In genomic region chr12:76402991-76403885, GRCm38 (mm10) we compare ENCODE assay signal across 8 mouse cellular contexts. TPM values are rescaled to one million over a fixed set of nuclear protein-coding genes. Genes with fewer than 3 reads are reported as not detected.
A peak's percentile ranks its signal among the peaks of the same experiment; 100 is the strongest.
DNase-seq lines count a peak whose midpoint lies in the region; ATAC-seq and TF ChIP-seq lines count a peak whose summit lies in the region.

No protein-coding gene starts in this region.

- H3K9ac ChIP-seq in embryonic facial prominence, embryonic 15.5 days: peak overlapping the region; percentile 63
- H3K9ac ChIP-seq in intestine, embryonic 16.5 days (ENCODE audit: low read depth, low read length): peak overlapping the region; percentile 79
- H3K9ac ChIP-seq in midbrain, embryonic 12.5 days (replicated peaks): peak overlapping the region; percentile 59

- ATAC-seq in G1E (ENCODE audit: extremely low read depth, insufficient number of reproducible peaks, low FRiP score, poor library complexity, severe bottlenecking): peak; percentile 36; the same call in 1 of the 2 replicates
- peak; percentile 90 for ATAC-seq in embryonic facial prominence, embryonic 15.5 days (ENCODE audit: insufficient number of reproducible peaks, low FRiP score, low TSS enrichment, low read depth)
- peak; percentile 93 for ATAC-seq in intestine, embryonic 16.5 days
- ATAC-seq in midbrain, embryonic 12.5 days (ENCODE audit: low FRiP score, low read depth): peak; percentile 91

- peak; percentile 21 for DNase-seq in kidney, adult 9 months
- no peak for DNase-seq in kidney, adult 18-20 months
- DNase-seq in G1E (ENCODE audit: low spot score): peak; percentile 94
- DNase-seq in thymus, postnatal 4 days: peak; percentile 94
- DNase-seq in cerebellum, adult 11-12 months: no peak

- peak overlapping the region; percentile 97 for H3K27ac ChIP-seq in embryonic facial prominence, embryonic 15.5 days (replicated peaks)
- H3K27ac ChIP-seq in intestine, embryonic 16.5 days (ENCODE audit: low read length): peak overlapping the region; percentile 95
- peak overlapping the region; percentile 88 for H3K27ac ChIP-seq in midbrain, embryonic 12.5 days (replicated peaks)

- H3K4me1 ChIP-seq in G1E (ENCODE audit: insufficient read depth, low read depth, low read length): peaks cover 33% of the 10 kb centered on the region
- H3K4me1 ChIP-seq in embryonic facial prominence, embryonic 15.5 days: peaks cover 26% of the 10 kb centered on the region
- peaks cover 21% of the 10 kb centered on the region for H3K4me1 ChIP-seq in intestine, embryonic 16.5 days (ENCODE audit: control insufficient read depth, insufficient read depth, low read length)
- peaks cover 23% of the 10 kb centered on the region for H3K4me1 ChIP-seq in midbrain, embryonic 12.5 days

- H3K36me3 ChIP-seq in G1E (replicated peaks): peaks cover 22% of the 10 kb centered on the region
- H3K36me3 ChIP-seq in embryonic facial prominence, embryonic 15.5 days: no peaks in the 10 kb centered on the region
- no peaks in the 10 kb centered on the region for H3K36me3 ChIP-seq in intestine, embryonic 16.5 days (ENCODE audit: control insufficient read depth, insufficient read depth, low read length)
- no peaks in the 10 kb centered on the region for H3K36me3 ChIP-seq in midbrain, embryonic 12.5 days

- H3K4me3 ChIP-seq in G1E (ENCODE audit: low read depth, low read length): peak overlapping the region; percentile 82
- H3K4me3 ChIP-seq in embryonic facial prominence, embryonic 15.5 days (replicated peaks): peak overlapping the region; percentile 77
- peak overlapping the region; percentile 78 for H3K4me3 ChIP-seq in intestine, embryonic 16.5 days (ENCODE audit: low read length)
- H3K4me3 ChIP-seq in midbrain, embryonic 12.5 days: peak overlapping the region; percentile 73

- TF ChIP-seq CTCF in G1E (IDR thresholded peaks at IDR 0.05; ENCODE audit: low read depth, low read length): no peak

- peaks cover 20% of the 10 kb centered on the region for H3K9me3 ChIP-seq in G1E (replicated peaks)
- no peaks in the 10 kb centered on the region for H3K9me3 ChIP-seq in embryonic facial prominence, embryonic 15.5 days (replicated peaks)
- no peaks in the 10 kb centered on the region for H3K9me3 ChIP-seq in intestine, embryonic 16.5 days (ENCODE audit: control insufficient read depth, low read length)
- H3K9me3 ChIP-seq in midbrain, embryonic 12.5 days: no peaks in the 10 kb centered on the region

- peak overlapping the region; percentile 91 for H3K4me2 ChIP-seq in embryonic facial prominence, embryonic 15.5 days (replicated peaks)
- peak overlapping the region; percentile 81 for H3K4me2 ChIP-seq in intestine, embryonic 16.5 days (ENCODE audit: low read depth, low read length)
- peak overlapping the region; percentile 81 for H3K4me2 ChIP-seq in midbrain, embryonic 12.5 days (replicated peaks)

- H3K27me3 ChIP-seq in G1E (ENCODE audit: insufficient read depth, low read length): peaks cover 15% of the 10 kb centered on the region; the same call in 1 of the 2 replicates
- H3K27me3 ChIP-seq in embryonic facial prominence, embryonic 15.5 days: peaks cover 31% of the 10 kb centered on the region
- peaks cover 27% of the 10 kb centered on the region for H3K27me3 ChIP-seq in intestine, embryonic 16.5 days (replicated peaks; ENCODE audit: control insufficient read depth, insufficient read depth, low read length)
- H3K27me3 ChIP-seq in midbrain, embryonic 12.5 days: peaks cover 46% of the 10 kb centered on the region

- 2% methylated on average over 54 of the region's 54 CpGs for WGBS in embryonic facial prominence, embryonic 15.5 days
- WGBS in intestine, embryonic 16.5 days: 2% methylated on average over 51 of the region's 54 CpGs
- under 1% methylated on average over 48 of the region's 54 CpGs for WGBS in midbrain, embryonic 12.5 days

RNA-seq across cellular contexts. Expression of gene Hspa2, which starts 0.7 kb away (rescaled TPM):
- total RNA-seq in G1E (2014; fragmentation: Nextera tagmentation) (6.0 and 7.3 TPM in 2 replicates), G1E (2017) (10.7 and 11.3 TPM in 2 replicates)
- polyA plus RNA-seq in G1E (2012): 10.3 and 12.0 TPM in 2 replicates
- 13.3 and 18.4 TPM in 2 replicates for polyA plus RNA-seq in embryonic facial prominence, embryonic 15.5 days (2015; fragmentation: Nextera tagmentation; extraction: Ambion mirVana)
- polyA plus RNA-seq in intestine, embryonic 16.5 days (2015; fragmentation: Nextera tagmentation; extraction: Ambion mirVana): 11.6 and 12.5 TPM in 2 replicates
- 5.8 and 6.5 TPM in 2 replicates for polyA plus RNA-seq in midbrain, embryonic 12.5 days (2016; fragmentation: Nextera tagmentation; extraction: Ambion mirVana)

RNA-seq across cellular contexts. Expression of gene Ppp1r36, which starts 14.1 kb away (rescaled TPM):
- total RNA-seq in G1E (2014; fragmentation: Nextera tagmentation) (not detected in 2 replicates), G1E (2017) (0.12 and 0.38 TPM in 2 replicates)
- polyA plus RNA-seq in G1E (2012): not detected in 2 replicates
- polyA plus RNA-seq in embryonic facial prominence, embryonic 15.5 days (2015; fragmentation: Nextera tagmentation; extraction: Ambion mirVana): 7.3 and 15.0 TPM in 2 replicates
- polyA plus RNA-seq in intestine, embryonic 16.5 days (2015; fragmentation: Nextera tagmentation; extraction: Ambion mirVana): 0.99 and 1.5 TPM in 2 replicates
- polyA plus RNA-seq in midbrain, embryonic 12.5 days (2016; fragmentation: Nextera tagmentation; extraction: Ambion mirVana): 0.25 and 0.42 TPM in 2 replicates

RNA-seq across cellular contexts. Expression of gene Zbtb1, which starts 33.2 kb away (rescaled TPM):
- total RNA-seq in G1E (2014; fragmentation: Nextera tagmentation) (24.8 and 27.9 TPM in 2 replicates), G1E (2017) (23.1 and 27.2 TPM in 2 replicates)
- 6.4 and 8.8 TPM in 2 replicates for polyA plus RNA-seq in G1E (2012)
- 9.4 and 9.8 TPM in 2 replicates for polyA plus RNA-seq in embryonic facial prominence, embryonic 15.5 days (2015; fragmentation: Nextera tagmentation; extraction: Ambion mirVana)
- polyA plus RNA-seq in intestine, embryonic 16.5 days (2015; fragmentation: Nextera tagmentation; extraction: Ambion mirVana): 5.4 and 5.6 TPM in 2 replicates
- polyA plus RNA-seq in midbrain, embryonic 12.5 days (2016; fragmentation: Nextera tagmentation; extraction: Ambion mirVana): 7.5 and 7.7 TPM in 2 replicates

RNA-seq across cellular contexts. Expression of gene Zbtb25, which starts 33.8 kb away (rescaled TPM):
- total RNA-seq in G1E (2014; fragmentation: Nextera tagmentation) (54.4 and 62.5 TPM in 2 replicates), G1E (2017) (15.5 and 17.5 TPM in 2 replicates)
- 12.1 and 12.2 TPM in 2 replicates for polyA plus RNA-seq in G1E (2012)
- polyA plus RNA-seq in embryonic facial prominence, embryonic 15.5 days (2015; fragmentation: Nextera tagmentation; extraction: Ambion mirVana): 16.1 and 19.4 TPM in 2 replicates
- polyA plus RNA-seq in intestine, embryonic 16.5 days (2015; fragmentation: Nextera tagmentation; extraction: Ambion mirVana): 8.8 and 9.4 TPM in 2 replicates
- polyA plus RNA-seq in midbrain, embryonic 12.5 days (2016; fragmentation: Nextera tagmentation; extraction: Ambion mirVana): 18.1 and 20.2 TPM in 2 replicates

Comparison
In these comparisons a context has a peak if more than half of its experiments do, and no peak if none do; other contexts are left out.
1. DNase-seq: peak in kidney, adult 9 months (single experiment), G1E (single experiment) and thymus, postnatal 4 days (single experiment); none in kidney, adult 18-20 months (single experiment) and cerebellum, adult 11-12 months (single experiment).
2. ATAC-seq: peak in every context shown above with its lines; median percentile 93 in intestine, embryonic 16.5 days; 91 in midbrain, embryonic 12.5 days; 90 in embryonic facial prominence, embryonic 15.5 days; 36 in G1E.
3. Peak in every context shown above with its lines, with median percentiles within 50 percentile points of each other: H3K4me3 ChIP-seq, H3K27ac ChIP-seq, H3K4me2 ChIP-seq and H3K9ac ChIP-seq.